Mouse (Mus musculus) lung, postnatal 0 days (tissue): ENCODE results near the gene Foxk1.

Experiments used
- CTCF ChIP-seq: IDR thresholded peaks from 2 replicates; pipeline ENCODE4 v1.5.1; 2016; ENCODE audit warnings: antibody characterized with exemption, mild to moderate bottlenecking
- EP300 ChIP-seq: IDR thresholded peaks from 2 replicates; pipeline ENCODE4 v1.6.1; 2016; ENCODE audit warnings: antibody characterized with exemption, mild to moderate bottlenecking, control low read depth

DNA sequence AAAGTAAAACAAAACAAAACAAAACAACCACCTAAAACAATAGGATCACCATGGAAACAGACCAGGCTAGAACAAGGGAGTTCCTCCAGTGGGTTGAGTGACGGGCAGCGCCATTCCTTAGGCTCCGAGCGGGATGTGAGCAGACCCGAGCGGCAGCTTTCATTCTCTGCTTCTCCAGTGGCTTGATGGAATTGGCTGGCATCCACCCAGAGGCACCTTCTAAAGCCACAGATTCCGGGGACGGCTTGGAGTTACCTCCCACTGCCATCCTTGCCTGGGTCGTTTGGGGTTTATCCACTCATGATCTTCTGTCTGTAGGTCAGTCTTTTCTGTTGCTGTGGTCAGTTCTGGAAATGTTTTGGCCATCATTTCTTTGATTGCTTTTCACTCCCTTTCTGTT is 19.6 kb downstream of the Foxk1 start:
- TF ChIP-seq CTCF: no peak
- no peak for TF ChIP-seq EP300
